Mouse (Mus musculus) bone marrow macrophage, adult 2 months (primary cell): Measurements from ENCODE around the gene Rab4a.

ENCODE experiments used
- CTCF ChIP-seq: IDR thresholded peaks from 2 replicates; pipeline ENCODE4 v1.5.1; 2012; ENCODE audit warnings: low read depth, mild to moderate bottlenecking, low read length, moderate library complexity
- POLR2A ChIP-seq: IDR thresholded peaks from 2 replicates; pipeline ENCODE4 v1.6.1; 2012; ENCODE audit warnings: mild to moderate bottlenecking, low read depth, low read length, borderline replicate concordance

DNA sequence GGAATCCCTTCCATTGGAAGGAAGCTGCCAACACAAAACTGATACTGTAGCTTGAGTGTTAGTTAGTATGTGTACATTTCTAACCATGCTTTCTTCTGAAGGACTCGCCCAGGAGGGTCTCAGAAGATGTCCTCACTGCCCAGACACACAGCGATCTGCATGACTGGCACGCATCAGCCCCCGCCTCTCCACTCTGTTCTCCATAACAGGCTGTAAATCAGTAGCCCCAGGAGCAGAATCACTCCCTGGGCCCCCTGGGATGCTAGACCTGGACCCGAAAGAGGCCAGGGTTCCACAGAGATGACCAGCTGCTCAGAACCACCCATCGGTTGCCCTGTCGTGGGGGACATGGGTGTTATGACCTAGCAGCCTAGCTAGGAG, 13.9 kb upstream of the Rab4a start:
- no peak for TF ChIP-seq POLR2A
- no peak for TF ChIP-seq CTCF
